Mouse (Mus musculus) small intestine, adult 2 months (tissue): ENCODE measurements around the gene Htr5a.

ENCODE experiments used
- CTCF ChIP-seq: fragments of 200-500 bp; IDR thresholded peaks from 2 replicates; pipeline ENCODE4 v1.5.1; 2012; ENCODE audit warnings: low read depth, mild to moderate bottlenecking, control low read depth, inconsistent platforms, low read length, moderate library complexity, mixed read lengths; ENCODE audit not compliant: insufficient replicate concordance, insufficient read length; ENCODE audit errors: extremely low read depth
- POLR2A ChIP-seq: fragments of 200-500 bp; IDR thresholded peaks from 2 replicates; pipeline ENCODE4 v1.6.1; 2012; ENCODE audit warnings: low read depth, mild to moderate bottlenecking, control low read depth, inconsistent platforms, low read length, moderate library complexity

DNA sequence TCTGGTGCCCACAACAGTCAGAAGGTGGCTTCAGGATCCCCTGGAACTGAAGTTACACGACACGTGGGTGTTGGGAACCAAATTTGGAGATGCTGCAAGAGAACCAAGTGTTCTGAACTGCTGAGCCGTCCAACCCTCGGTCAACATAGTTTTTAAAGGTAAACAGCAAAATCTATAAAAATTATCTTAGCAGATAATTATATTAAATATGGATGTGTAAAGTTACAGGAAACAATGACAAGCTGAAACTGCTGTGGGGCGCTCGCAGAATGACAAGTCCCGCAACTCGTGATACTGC, 49.8 kb upstream of the Htr5a start:
- no peak for TF ChIP-seq CTCF
- TF ChIP-seq POLR2A, result no peak
